Mouse (Mus musculus): Measurements from ENCODE around the gene Nckap1. TPM values are rescaled to one million over a fixed set of nuclear protein-coding genes. Genes with fewer than 3 reads are reported as not detected.

Gene Nckap1
- polyA plus RNA-seq (2014; fragmentation: Nextera tagmentation; extraction: Ambion mirVana) = 71.3 and 76.9 TPM in 2 replicates

DNA sequence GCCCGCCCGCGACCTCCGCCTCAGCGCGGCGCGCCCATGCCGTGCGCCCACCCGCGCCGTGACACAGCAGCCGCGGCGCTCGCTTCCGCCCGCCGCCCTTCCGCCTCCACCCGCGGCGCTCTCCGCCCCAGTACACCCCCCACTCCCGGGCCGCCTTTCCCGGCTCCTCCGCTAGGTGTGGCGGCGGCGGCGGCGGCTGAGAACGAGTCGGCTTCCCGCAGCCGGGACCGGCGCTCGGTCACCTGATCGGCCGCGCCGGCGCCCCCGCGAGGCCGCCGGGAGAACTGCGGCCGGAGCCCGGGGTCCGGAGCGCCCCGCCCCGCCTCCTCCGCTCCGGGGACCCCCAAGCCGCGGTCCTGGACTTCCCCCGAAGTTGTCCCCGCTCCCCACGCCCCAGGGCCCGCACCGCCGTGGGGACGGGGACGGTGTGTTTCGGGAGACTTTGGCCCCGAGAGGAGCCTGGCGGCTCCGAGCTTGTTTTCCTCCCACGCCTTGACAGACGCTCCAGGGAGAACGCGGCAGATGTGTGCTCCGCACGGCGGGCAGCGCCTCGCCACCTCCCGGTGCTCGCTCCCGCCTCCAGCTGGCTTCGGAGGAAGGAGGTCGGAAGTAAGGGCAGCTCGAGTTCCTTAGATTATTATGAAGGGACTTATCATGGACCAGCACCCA is at the start of gene Nckap1:
Nckap1 (minus strand) TSS at position 338 of the 669 bp plus-strand sequence.
- Histone ChIP-seq H3K27ac (ENCODE audit: low read depth, low read length) (peak within 1 kb of the TSS; percentile 97), H3K27me3 (replicated peaks; ENCODE audit: control insufficient read depth, insufficient read depth, low read length) (no peaks in the 10 kb centered on the region), H3K4me3 (ENCODE audit: low read depth, low read length) (peak within 1 kb of the TSS; percentile 81), H3K9me3 (replicated peaks; ENCODE audit: control insufficient read depth, low read length) (no peaks in the 10 kb centered on the region), H3K4me1 (ENCODE audit: control insufficient read depth, insufficient read depth, low read length) (peaks cover 12% of the 10 kb centered on the region), H3K4me2 (ENCODE audit: low read length) (peak within 1 kb of the TSS; percentile 78), H3K36me3 (ENCODE audit: control insufficient read depth, insufficient read depth, low read length) (no peaks in the 10 kb centered on the region), H3K9ac (ENCODE audit: low read length) (peak within 1 kb of the TSS; percentile 98)
- WGBS = under 1% methylated on average over 59 of the region's 88 CpGs
- ATAC-seq (peak; percentile 97), DNase-seq (ENCODE audit: low spot score) (peak; percentile 89)

DNA sequence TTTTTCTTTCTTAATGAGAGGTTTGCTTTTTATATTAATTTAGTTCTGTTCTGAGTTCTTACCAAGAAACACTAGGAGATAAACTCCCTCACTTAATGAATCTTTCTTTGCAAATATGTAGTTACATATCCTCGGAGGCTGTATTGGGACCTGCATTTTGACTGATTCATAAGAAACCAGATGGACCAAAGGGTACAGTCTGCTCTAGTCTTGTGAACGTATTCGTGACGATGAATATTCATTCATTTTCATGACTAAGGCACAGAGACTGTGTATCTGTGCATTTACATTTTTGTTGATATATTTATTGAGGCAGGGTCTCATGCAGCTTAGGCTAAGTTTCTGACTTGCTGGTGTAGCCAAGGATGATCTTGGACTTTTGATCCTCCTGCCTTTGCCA is 43.3 kb upstream of the Nckap1 start:
- Histone ChIP-seq H3K27ac (ENCODE audit: low read depth, low read length) (no peak overlapping the region), H3K27me3 (replicated peaks; ENCODE audit: control insufficient read depth, insufficient read depth, low read length) (no peaks in the 10 kb centered on the region), H3K4me2 (ENCODE audit: low read length) (no peak overlapping the region), H3K9me3 (replicated peaks; ENCODE audit: control insufficient read depth, low read length) (no peaks in the 10 kb centered on the region), H3K36me3 (ENCODE audit: control insufficient read depth, insufficient read depth, low read length) (peaks cover 9% of the 10 kb centered on the region), H3K4me3 (ENCODE audit: low read depth, low read length) (no peak overlapping the region), H3K4me1 (ENCODE audit: control insufficient read depth, insufficient read depth, low read length) (no peaks in the 10 kb centered on the region), H3K9ac (ENCODE audit: low read length) (no peak overlapping the region)
- WGBS = 92% methylated on average over 4 of the region's 4 CpGs
- ATAC-seq (no peak), DNase-seq (ENCODE audit: low spot score) (no peak)

- H3K36me3 ChIP-seq (ENCODE audit: control insufficient read depth, insufficient read depth, low read length) = peaks cover 9% of the 10 kb centered on the region
- ATAC-seq (no peak), DNase-seq (ENCODE audit: low spot score) (peak; percentile 24)
- H3K27me3 ChIP-seq (replicated peaks; ENCODE audit: control insufficient read depth, insufficient read depth, low read length) = no peaks in the 10 kb centered on the region
- H3K9me3 ChIP-seq (replicated peaks; ENCODE audit: control insufficient read depth, low read length) = no peaks in the 10 kb centered on the region
- no peak overlapping the region for H3K27ac ChIP-seq (ENCODE audit: low read depth, low read length)
- H3K4me3 ChIP-seq (ENCODE audit: low read depth, low read length) = no peak overlapping the region
- WGBS = 72% methylated on average over 3 of the region's 3 CpGs
- no peak overlapping the region for H3K4me2 ChIP-seq (ENCODE audit: low read length)
- peaks cover 6% of the 10 kb centered on the region for H3K4me1 ChIP-seq (ENCODE audit: control insufficient read depth, insufficient read depth, low read length)
- H3K9ac ChIP-seq (ENCODE audit: low read length) = no peak overlapping the region
Measured at GRCm38 (mm10) chr2:80621921-80622320, 40.7 kb upstream of the Nckap1 start.

DNA sequence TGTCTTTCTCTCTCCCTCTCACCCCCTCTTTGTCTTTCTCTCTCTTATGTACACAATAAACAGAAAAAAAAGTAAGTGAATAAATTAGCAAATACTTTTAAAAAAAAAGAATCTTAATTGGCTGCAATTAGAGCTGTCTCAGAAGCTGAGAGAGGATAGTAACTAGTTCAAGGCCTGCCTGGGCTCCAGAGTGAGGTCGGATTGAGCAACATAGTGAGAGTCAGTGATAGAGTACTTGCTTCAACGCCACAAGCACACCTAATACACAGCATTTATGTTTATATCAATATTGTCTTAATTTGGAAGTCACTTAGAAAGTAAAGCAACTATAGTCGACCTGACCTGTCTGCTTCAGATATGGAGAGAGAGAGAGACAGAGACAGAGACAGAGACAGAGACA is 37.8 kb upstream of the Nckap1 start:
- Histone ChIP-seq H3K4me2 (ENCODE audit: low read length) (no peak overlapping the region), H3K4me1 (ENCODE audit: control insufficient read depth, insufficient read depth, low read length) (peaks cover 6% of the 10 kb centered on the region), H3K27ac (ENCODE audit: low read depth, low read length) (no peak overlapping the region), H3K9ac (ENCODE audit: low read length) (no peak overlapping the region), H3K27me3 (replicated peaks; ENCODE audit: control insufficient read depth, insufficient read depth, low read length) (no peaks in the 10 kb centered on the region), H3K4me3 (ENCODE audit: low read depth, low read length) (no peak overlapping the region), H3K36me3 (ENCODE audit: control insufficient read depth, insufficient read depth, low read length) (no peaks in the 10 kb centered on the region), H3K9me3 (replicated peaks; ENCODE audit: control insufficient read depth, low read length) (no peaks in the 10 kb centered on the region)
- ATAC-seq = no peak
- DNase-seq (ENCODE audit: low spot score) = no peak
- 82% methylated on average over 3 of the region's 3 CpGs for whole genome bisulfite sequencing

- Histone ChIP-seq H3K36me3 (ENCODE audit: control insufficient read depth, insufficient read depth, low read length) (no peaks in the 10 kb centered on the region), H3K4me2 (ENCODE audit: low read length) (peak within 1 kb of the TSS; percentile 62), H3K27me3 (replicated peaks; ENCODE audit: control insufficient read depth, insufficient read depth, low read length) (no peaks in the 10 kb centered on the region), H3K4me3 (ENCODE audit: low read depth, low read length) (peak within 1 kb of the TSS; percentile 53), H3K9ac (ENCODE audit: low read length) (peak within 1 kb of the TSS; percentile 66), H3K4me1 (ENCODE audit: control insufficient read depth, insufficient read depth, low read length) (peaks cover 6% of the 10 kb centered on the region), H3K9me3 (replicated peaks; ENCODE audit: control insufficient read depth, low read length) (no peaks in the 10 kb centered on the region), H3K27ac (ENCODE audit: low read depth, low read length) (peak within 1 kb of the TSS; percentile 60)
- 2% methylated on average over 21 of the region's 21 CpGs for WGBS
- DNase-seq (ENCODE audit: low spot score) (peak; percentile 98), ATAC-seq (peak; percentile 99)
Measured at GRCm38 (mm10) chr2:80616854-80617737, 35.9 kb upstream of the Nckap1 start, which contains the start of the genes Dusp19 and Nup35. TSS of gene Dusp19 (plus strand) at chr2:80617045. TSS of gene Nup35 (plus strand) at chr2:80617236.

DNA sequence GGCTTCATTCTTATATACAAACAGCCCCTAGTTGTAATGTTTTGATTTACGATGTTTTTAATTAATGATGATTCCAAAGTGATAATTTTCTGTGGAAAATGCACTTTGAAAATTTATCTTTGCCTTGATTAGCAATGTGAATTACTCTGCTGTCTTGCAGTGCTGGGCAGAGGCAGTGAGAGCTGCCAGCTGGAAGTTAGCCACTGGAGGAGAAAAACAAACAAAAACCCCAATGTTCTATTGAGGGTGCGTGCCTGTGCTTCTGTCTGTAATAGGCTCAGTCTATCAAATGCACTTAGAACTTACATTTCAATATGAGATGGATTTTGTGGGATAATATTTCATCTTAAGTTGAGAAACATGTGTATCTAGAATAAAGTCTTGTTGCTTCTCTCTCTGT is 31.6 kb upstream of the Nckap1 start:
- H3K27me3 ChIP-seq (replicated peaks; ENCODE audit: control insufficient read depth, insufficient read depth, low read length) = no peaks in the 10 kb centered on the region
- no peak overlapping the region for H3K4me3 ChIP-seq (ENCODE audit: low read depth, low read length)
- H3K36me3 ChIP-seq (ENCODE audit: control insufficient read depth, insufficient read depth, low read length) = no peaks in the 10 kb centered on the region
- peaks cover 3% of the 10 kb centered on the region for H3K4me1 ChIP-seq (ENCODE audit: control insufficient read depth, insufficient read depth, low read length)
- no peak overlapping the region for H3K9ac ChIP-seq (ENCODE audit: low read length)
- 51% methylated on average over 2 of the region's 2 CpGs for WGBS
- H3K27ac ChIP-seq (ENCODE audit: low read depth, low read length) = no peak overlapping the region
- DNase-seq (ENCODE audit: low spot score) (peak; percentile 60), ATAC-seq (no peak)
- no peak overlapping the region for H3K4me2 ChIP-seq (ENCODE audit: low read length)
- H3K9me3 ChIP-seq (replicated peaks; ENCODE audit: control insufficient read depth, low read length) = no peaks in the 10 kb centered on the region

DNA sequence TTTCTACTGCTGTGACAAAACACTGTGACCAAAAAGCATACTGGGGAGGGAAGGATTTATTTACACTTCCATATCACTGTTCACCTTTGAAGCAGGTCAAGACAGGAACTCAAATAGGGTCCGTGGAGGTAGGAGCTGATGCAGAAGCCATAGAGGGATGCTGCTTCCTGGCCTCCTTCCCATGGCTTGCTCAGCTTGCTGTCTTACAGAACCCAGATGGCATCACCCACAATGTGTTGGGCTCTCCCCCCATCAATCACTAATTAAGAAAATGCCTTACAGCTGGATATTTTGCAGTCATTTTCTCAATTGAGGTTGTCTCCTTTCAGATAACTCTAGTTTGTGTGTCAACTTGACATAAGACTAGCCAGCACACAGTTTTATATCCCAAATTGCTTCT is 31.1 kb upstream of the Nckap1 start:
- H3K27ac ChIP-seq (ENCODE audit: low read depth, low read length) = no peak overlapping the region
- H3K36me3 ChIP-seq (ENCODE audit: control insufficient read depth, insufficient read depth, low read length) = no peaks in the 10 kb centered on the region
- H3K4me1 ChIP-seq (ENCODE audit: control insufficient read depth, insufficient read depth, low read length) = no peaks in the 10 kb centered on the region
- no peaks in the 10 kb centered on the region for H3K9me3 ChIP-seq (replicated peaks; ENCODE audit: control insufficient read depth, low read length)
- DNase-seq (ENCODE audit: low spot score) = peak; percentile 64
- H3K27me3 ChIP-seq (replicated peaks; ENCODE audit: control insufficient read depth, insufficient read depth, low read length) = no peaks in the 10 kb centered on the region
- no peak overlapping the region for H3K9ac ChIP-seq (ENCODE audit: low read length)
- no peak overlapping the region for H3K4me2 ChIP-seq (ENCODE audit: low read length)
- WGBS = 69% methylated on average over 1 of the region's 1 CpGs
- H3K4me3 ChIP-seq (ENCODE audit: low read depth, low read length) = no peak overlapping the region
- ATAC-seq = no peak

GRCm38 (mm10) chr2:80603771-80604426 is 22.7 kb upstream of the Nckap1 start:
- no peaks in the 10 kb centered on the region; the same call in 1 of the 2 replicates for H3K4me1 ChIP-seq (ENCODE audit: control insufficient read depth, insufficient read depth, low read length)
- no peaks in the 10 kb centered on the region for H3K36me3 ChIP-seq (ENCODE audit: control insufficient read depth, insufficient read depth, low read length)
- H3K27me3 ChIP-seq (replicated peaks; ENCODE audit: control insufficient read depth, insufficient read depth, low read length) = no peaks in the 10 kb centered on the region
- DNase-seq (ENCODE audit: low spot score) = peak; percentile 73
- 71% methylated on average over 19 of the region's 19 CpGs for WGBS
- peak; percentile 86 for ATAC-seq
- H3K27ac ChIP-seq (ENCODE audit: low read depth, low read length) = peak overlapping the region; percentile 48
- no peaks in the 10 kb centered on the region for H3K9me3 ChIP-seq (replicated peaks; ENCODE audit: control insufficient read depth, low read length)
- no peak overlapping the region for H3K4me2 ChIP-seq (ENCODE audit: low read length)
- H3K9ac ChIP-seq (ENCODE audit: low read length) = no peak overlapping the region
- no peak overlapping the region for H3K4me3 ChIP-seq (ENCODE audit: low read depth, low read length)
